Mouse (Mus musculus) cortical plate, adult 2 months (tissue): ENCODE data around the gene Map3k7cl.

Source experiments
- CTCF ChIP-seq: fragments of 200-500 bp; IDR thresholded peaks from 2 replicates; pipeline ENCODE4 v1.5.1; 2011; ENCODE audit warnings: mild to moderate bottlenecking, control low read depth, low read length; ENCODE audit not compliant: insufficient read depth; ENCODE audit errors: extremely low read depth
- POLR2A ChIP-seq: fragments of 200-500 bp; IDR thresholded peaks from 2 replicates; pipeline ENCODE4 v1.6.1; 2011; ENCODE audit warnings: mild to moderate bottlenecking, low read length, control low read depth; ENCODE audit not compliant: insufficient read depth; ENCODE audit errors: extremely low read depth

DNA sequence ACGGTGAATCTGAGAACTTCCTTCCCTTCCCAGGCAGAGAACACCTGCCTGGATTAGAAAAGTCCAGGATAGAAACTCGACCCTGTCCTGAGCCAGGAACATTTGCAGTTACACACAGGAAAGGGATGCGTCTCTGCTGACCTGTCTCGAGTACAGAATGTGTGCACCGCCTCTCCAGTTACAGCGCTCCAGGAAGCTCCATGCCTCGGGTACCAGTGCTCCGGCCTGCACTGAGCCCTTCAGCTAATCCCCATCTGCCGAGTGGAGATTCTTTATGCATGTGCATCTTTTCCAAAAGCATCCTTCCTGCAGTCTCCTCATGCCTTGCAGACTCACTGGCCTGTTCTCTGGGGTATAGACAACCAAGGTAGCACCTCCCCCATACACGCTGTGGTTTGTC is 24.4 kb upstream of the Map3k7cl start:
- no peak for TF ChIP-seq CTCF
- no peak for TF ChIP-seq POLR2A
